Mouse (Mus musculus) hindbrain, embryonic 14.5 days (tissue): ENCODE data around the gene Phf1. TPM values are rescaled to one million over a fixed set of nuclear protein-coding genes. Genes with fewer than 3 reads are reported as not detected.

Experiments used
- ATAC-seq: fragments of 200-750 bp; cut with Nextera tagmentation; 2 replicates; pipeline ENCODE4 v1.8.0; 2017; ENCODE audit warnings: moderate number of reproducible peaks, mild to moderate bottlenecking, moderate TSS enrichment, moderate library complexity; ENCODE audit not compliant: low FRiP score
- DNase-seq: peaks from one replicate; pipeline ENCODE4 v3.0.0-alpha.2; 2015; ENCODE audit warnings: low spot score
- H3K27ac ChIP-seq: fragments of 300-500 bp; sonication (generic); 2 replicates; pipeline ENCODE4 v1.5.1; 2014; ENCODE audit warnings: mild to moderate bottlenecking, moderate library complexity
- H3K27me3 ChIP-seq: fragments of 300-500 bp; sonication (generic); 2 replicates; pipeline ENCODE4 v1.6.1; 2014; ENCODE audit warnings: mild to moderate bottlenecking, low read length, mixed read lengths; ENCODE audit not compliant: control insufficient read depth, insufficient read depth
- H3K36me3 ChIP-seq: fragments of 300-500 bp; sonication (generic); replicated peaks from 2 replicates; pipeline ENCODE4 v1.6.1; 2014; ENCODE audit not compliant: control insufficient read depth, insufficient read depth
- H3K4me1 ChIP-seq: fragments of 300-500 bp; sonication (generic); replicated peaks from 2 replicates; pipeline ENCODE4 v1.6.1; 2014; ENCODE audit warnings: antibody characterized with exemption, low read length, mixed read lengths; ENCODE audit not compliant: control insufficient read depth, insufficient read depth
- H3K4me2 ChIP-seq: fragments of 300-500 bp; sonication (generic); replicated peaks from 2 replicates; pipeline ENCODE4 v1.6.1; 2014; ENCODE audit warnings: mild to moderate bottlenecking, moderate library complexity
- H3K4me3 ChIP-seq: fragments of 300-500 bp; sonication (generic); replicated peaks from 2 replicates; pipeline ENCODE4 v1.5.1; 2014; ENCODE audit warnings: mild to moderate bottlenecking, low read length
- H3K9ac ChIP-seq: fragments of 300-500 bp; sonication (generic); 2 replicates; pipeline ENCODE4 v1.6.1; 2014
- H3K9me3 ChIP-seq: fragments of 300-500 bp; sonication (generic); 2 replicates; pipeline ENCODE4 v1.6.1; 2016; ENCODE audit warnings: low read length; ENCODE audit not compliant: control insufficient read depth
- WGBS: fragments of 180-500 bp; shearing (Covaris S2); extraction: QIAGEN DNeasy Blood & Tissue Kit; methylation state at CpG from one replicate; pipeline ENCODE4 v1.1.7; 2014; 5-methylcytosine and 5-hydroxymethylcytosine counted together
- polyA plus RNA-seq: library from polyadenylated mRNA; unstranded; fragments of >200 nt; fragmentation: Nextera tagmentation; extraction: Ambion mirVana; gene quantifications from 2 replicates; pipeline ENCODE4 v1.2.1, GENCODE M21; 2014

Phf1 gene
- polyA plus RNA-seq, 1 experiment from 2014 or later = 23.3 TPM

DNA sequence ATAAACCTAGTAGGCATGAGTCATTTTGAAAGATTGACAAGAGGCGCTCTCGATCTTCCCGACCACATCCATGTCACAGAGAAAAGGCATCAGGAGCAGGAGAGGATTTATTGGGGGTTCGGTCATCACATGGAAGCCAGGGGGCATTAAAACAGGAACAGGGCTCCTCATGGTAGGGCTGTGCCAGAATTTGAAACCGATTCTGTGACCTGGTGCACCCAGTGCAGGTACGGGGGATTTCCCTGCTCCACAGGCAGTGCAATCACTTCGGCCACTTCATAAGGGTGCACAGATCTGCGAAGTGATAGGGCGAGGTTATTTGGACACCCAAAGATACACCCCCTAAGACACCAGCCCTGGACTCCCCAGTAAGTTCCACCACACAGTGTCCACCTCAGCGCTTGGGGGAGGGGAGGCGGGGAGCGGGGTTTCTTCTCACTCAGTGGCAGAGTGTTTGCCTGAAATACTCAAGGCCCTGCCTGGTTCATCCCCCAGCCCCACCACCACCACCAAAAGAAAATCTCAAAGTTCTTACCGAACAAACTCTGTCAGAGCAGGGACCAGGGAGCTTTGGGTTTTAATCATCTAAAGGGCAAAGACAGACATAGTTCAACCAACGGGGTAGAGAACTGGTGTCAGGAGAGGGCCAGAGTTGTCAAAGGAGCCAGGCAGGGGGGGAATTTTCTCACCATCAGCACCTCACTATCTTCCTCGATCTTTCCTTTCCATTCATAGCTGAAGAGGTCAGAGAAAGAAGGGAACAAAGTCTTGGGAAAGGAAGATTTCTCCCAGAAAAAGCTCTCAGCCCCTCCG, 5.2 kb downstream of the Phf1 start:
- Histone ChIP-seq H3K36me3 (peaks cover 27% of the 10 kb centered on the region), H3K4me1 (peaks cover 42% of the 10 kb centered on the region), H3K9ac (peak overlapping the region; percentile 66), H3K9me3 (no peaks in the 10 kb centered on the region), H3K27me3 (no peaks in the 10 kb centered on the region), H3K4me3 (peak overlapping the region; percentile 57), H3K27ac (peak overlapping the region; percentile 82; the same call in 1 of the 2 replicates), H3K4me2 (peak overlapping the region; percentile 94)
- DNase-seq (no peak), ATAC-seq (no peak)
- WGBS = 65% methylated on average over 16 of the region's 16 CpGs

DNA sequence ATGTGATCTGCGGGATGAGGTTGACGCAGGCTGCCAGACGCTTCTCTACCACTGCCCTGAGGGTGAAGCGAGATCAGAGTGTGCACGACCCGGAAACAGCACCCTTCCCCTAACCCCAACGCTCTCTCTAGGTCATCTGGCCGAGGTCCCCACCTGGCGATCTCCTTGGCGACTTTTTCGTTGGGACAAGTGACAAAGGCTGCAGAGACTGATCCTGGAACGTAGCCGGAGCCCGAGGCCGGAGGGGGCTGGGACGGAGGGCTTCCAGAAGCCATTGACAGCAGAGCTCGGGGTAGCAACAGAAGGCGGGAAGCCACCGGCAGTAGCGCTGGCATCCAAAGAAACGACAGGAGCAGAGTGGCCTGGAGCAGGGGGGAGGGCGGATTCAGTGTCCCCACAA, 5.9 kb downstream of the Phf1 start:
- Histone ChIP-seq H3K9me3 (no peaks in the 10 kb centered on the region), H3K36me3 (peaks cover 27% of the 10 kb centered on the region), H3K27ac (peak overlapping the region; percentile 82), H3K4me2 (peak overlapping the region; percentile 94), H3K4me3 (peak overlapping the region; percentile 57), H3K27me3 (no peaks in the 10 kb centered on the region), H3K9ac (peak overlapping the region; percentile 66), H3K4me1 (peaks cover 37% of the 10 kb centered on the region)
- DNase-seq = no peak
- WGBS = under 1% methylated on average over 21 of the region's 22 CpGs
- ATAC-seq = no peak

DNA sequence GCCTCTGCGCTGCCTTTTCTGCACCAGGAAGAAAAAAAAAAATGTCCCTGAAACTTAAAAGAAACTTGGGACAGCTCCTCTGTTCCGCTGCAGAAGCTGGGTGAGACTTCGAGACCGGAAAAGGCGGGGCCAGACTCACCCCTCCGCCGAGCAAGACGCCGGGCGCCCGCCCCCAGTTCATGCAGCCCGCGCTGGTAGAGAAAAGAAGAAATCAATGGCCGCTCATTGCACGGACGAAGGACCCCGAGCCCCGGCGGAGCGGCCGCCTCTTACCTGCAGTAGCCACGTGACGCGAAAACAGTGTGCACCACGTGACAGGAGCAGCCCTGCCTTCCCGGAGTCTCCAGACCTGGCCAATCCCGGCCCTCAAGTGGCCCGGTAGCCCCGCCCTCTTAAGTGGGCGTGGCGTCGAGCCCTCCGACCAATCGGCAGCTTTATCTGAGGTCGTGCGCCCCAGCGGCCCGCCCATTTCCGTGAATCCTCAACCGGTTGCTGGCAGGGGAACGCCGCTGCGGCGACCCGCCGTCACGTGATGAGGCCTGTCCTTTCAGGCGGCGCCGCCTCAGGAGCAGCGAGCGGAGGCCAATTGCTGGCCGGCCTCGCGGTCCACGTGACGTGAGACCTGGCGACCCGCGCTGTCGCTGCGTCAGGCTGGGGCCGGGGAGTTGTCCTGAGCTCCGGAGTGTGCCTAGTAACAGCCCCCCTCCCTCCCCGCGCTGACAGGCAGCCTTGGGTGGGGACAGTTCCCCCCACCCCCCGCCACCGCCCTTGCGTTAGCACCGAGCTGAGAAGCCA, 6.5 kb downstream of the Phf1 start, which contains the start of gene Cuta:
Cuta (minus strand) TSS at position 392 of the 795 bp plus-strand sequence.
- WGBS = under 1% methylated on average over 70 of the region's 70 CpGs
- peak within 1 kb of the TSS; percentile 80 for H3K9ac ChIP-seq
- H3K27me3 ChIP-seq = no peaks in the 10 kb centered on the region
- H3K4me1 ChIP-seq = peaks cover 31% of the 10 kb centered on the region
- no peaks in the 10 kb centered on the region for H3K9me3 ChIP-seq
- peak; percentile 100 for DNase-seq
- peak within 1 kb of the TSS; percentile 98 for H3K27ac ChIP-seq
- H3K36me3 ChIP-seq = peaks cover 27% of the 10 kb centered on the region
- peak within 1 kb of the TSS; percentile 94 for H3K4me2 ChIP-seq
- H3K4me3 ChIP-seq = peak within 1 kb of the TSS; percentile 57
- ATAC-seq = peak; percentile 95

DNA sequence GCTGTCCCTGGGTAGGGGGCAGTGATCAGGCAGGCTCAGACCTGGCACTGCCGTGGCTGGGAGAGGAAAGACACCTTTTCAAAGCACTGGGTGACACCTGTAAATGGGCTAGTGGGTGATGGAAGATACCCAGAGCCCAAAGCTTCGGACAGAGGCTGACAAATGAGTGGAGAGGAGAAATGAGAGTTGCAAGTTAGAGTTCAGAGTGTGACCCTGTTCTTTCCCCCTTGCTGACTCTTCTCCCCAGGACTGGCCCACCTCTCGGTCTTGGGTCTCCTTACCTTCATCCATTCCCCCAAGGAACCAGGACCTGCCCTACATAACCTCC, 7.1 kb downstream of the Phf1 start:
- WGBS = 5% methylated on average over 3 of the region's 3 CpGs
- H3K36me3 ChIP-seq = peaks cover 25% of the 10 kb centered on the region
- ATAC-seq (no peak), DNase-seq (no peak)
- H3K4me3 ChIP-seq = peak overlapping the region; percentile 57
- peak overlapping the region; percentile 94 for H3K4me2 ChIP-seq
- peak overlapping the region; percentile 80 for H3K9ac ChIP-seq
- no peaks in the 10 kb centered on the region for H3K27me3 ChIP-seq
- H3K27ac ChIP-seq = peak overlapping the region; percentile 98
- H3K9me3 ChIP-seq = no peaks in the 10 kb centered on the region
- peaks cover 29% of the 10 kb centered on the region for H3K4me1 ChIP-seq

DNA sequence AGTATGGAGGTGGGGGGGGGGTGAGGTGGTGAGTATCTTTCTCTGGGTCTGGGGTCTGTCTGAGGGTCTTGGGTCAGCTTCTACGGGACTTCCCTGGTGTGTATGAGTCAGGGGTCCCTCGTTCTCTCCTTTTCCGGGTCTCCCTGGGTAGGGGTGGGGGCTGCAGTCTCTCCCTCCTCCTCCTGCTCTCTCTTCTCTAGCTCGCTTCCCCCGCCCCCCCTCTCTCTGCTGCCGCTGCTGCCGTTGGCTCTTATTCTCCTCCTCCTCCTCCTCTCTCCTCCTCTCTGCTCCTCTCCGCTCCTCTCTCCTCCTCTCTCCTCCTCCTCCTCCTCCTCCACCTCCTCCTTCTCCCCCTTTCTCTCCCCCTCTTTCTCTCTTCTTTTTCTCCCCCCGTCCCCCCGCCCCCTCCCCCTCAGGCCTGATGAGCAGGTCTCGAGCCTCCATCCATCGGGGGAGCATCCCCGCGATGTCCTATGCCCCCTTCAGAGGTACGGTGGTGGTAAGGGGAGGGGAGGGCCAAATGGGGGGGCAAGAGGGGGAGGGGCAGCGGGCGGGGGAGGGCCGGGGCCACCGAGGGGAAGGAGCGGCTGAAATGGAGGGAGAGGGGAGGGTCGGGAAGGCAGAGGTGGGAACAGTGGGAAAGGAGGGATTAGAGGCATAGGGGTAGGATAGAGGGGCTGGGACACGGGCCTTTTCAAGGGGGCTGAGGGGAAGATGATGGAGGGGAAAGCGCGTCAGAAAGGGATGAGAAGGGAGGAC, 8.4 kb downstream of the Phf1 start, which contains the start of gene Syngap1:
Syngap1 (plus strand) TSS at position 223 of the 759 bp plus-strand sequence.
- H3K4me2 ChIP-seq = peak within 1 kb of the TSS; percentile 94
- WGBS = under 1% methylated on average over 23 of the region's 24 CpGs
- no peaks in the 10 kb centered on the region for H3K27me3 ChIP-seq
- peaks cover 14% of the 10 kb centered on the region for H3K36me3 ChIP-seq
- peak within 1 kb of the TSS; percentile 98 for H3K27ac ChIP-seq
- peak within 1 kb of the TSS; percentile 80 for H3K9ac ChIP-seq
- no peak for ATAC-seq
- H3K9me3 ChIP-seq = no peaks in the 10 kb centered on the region
- H3K4me3 ChIP-seq = peak within 1 kb of the TSS; percentile 57
- peaks cover 38% of the 10 kb centered on the region for H3K4me1 ChIP-seq
- no peak for DNase-seq

- ATAC-seq = no peak
- Histone ChIP-seq H3K4me2 (peak overlapping the region; percentile 57), H3K9ac (peak overlapping the region; percentile 69), H3K36me3 (0 out of 2 replicates have a peak, but pooled peaks cover 6% of the 10 kb centered on the region), H3K4me3 (peak overlapping the region; percentile 44), H3K27me3 (no peaks in the 10 kb centered on the region), H3K4me1 (peaks cover 46% of the 10 kb centered on the region), H3K9me3 (no peaks in the 10 kb centered on the region), H3K27ac (peak overlapping the region; percentile 98)
- 4% methylated on average over 4 of the region's 4 CpGs for WGBS
- DNase-seq = no peak
These were observed 9.2 kb downstream of the Phf1 start for GRCm38 (mm10) chr17:26941841-26942570.

DNA sequence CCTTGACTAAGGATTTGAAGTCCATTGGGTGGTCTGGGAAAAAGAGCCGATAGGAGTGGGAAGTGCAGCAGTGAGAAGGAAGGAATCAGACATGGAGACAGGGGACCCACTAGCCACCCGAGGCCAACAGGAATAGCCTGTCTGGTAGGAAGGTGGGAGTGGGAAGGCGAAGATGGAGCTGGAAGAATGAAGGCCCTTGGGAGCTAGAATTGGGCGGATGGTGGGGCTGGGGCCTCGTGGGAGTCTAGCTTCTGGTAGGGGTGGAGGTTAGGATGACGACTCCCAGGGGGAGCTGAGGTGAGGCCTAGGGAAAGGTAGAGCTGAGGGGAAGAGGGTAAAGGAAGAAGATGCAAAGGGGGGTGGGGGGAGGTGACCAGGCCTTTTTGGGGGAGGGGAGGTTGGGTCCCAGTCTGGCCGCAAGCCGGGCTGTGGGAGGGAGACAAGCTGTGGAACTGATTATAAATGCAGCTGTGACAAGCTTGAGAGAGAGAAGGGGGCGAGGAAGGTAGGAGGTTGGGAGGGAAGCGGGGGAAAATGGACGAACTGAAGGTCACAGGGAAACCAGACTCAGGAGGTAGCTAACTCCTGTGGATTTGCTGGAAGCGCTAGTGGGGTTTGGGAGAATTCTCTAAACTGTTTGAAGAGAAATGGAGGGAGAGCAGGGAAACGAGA, 13.1 kb downstream of the Phf1 start:
- Histone ChIP-seq H3K4me1 (peaks cover 53% of the 10 kb centered on the region), H3K27ac (peak overlapping the region; percentile 67), H3K4me2 (peak overlapping the region; percentile 58), H3K4me3 (peak overlapping the region; percentile 28), H3K27me3 (no peaks in the 10 kb centered on the region), H3K9me3 (no peaks in the 10 kb centered on the region), H3K9ac (peak overlapping the region; percentile 61), H3K36me3 (no peaks in the 10 kb centered on the region)
- WGBS = 20% methylated on average over 13 of the region's 13 CpGs
- no peak for ATAC-seq
- DNase-seq = no peak

GRCm38 (mm10) chr17:26946567-26946966, 13.7 kb downstream of the Phf1 start:
- WGBS = 2% methylated on average over 35 of the region's 37 CpGs
- Histone ChIP-seq H3K27ac (peak overlapping the region; percentile 67), H3K9me3 (no peaks in the 10 kb centered on the region), H3K9ac (peak overlapping the region; percentile 61), H3K27me3 (no peaks in the 10 kb centered on the region), H3K36me3 (no peaks in the 10 kb centered on the region), H3K4me3 (peak overlapping the region; percentile 28), H3K4me2 (peak overlapping the region; percentile 58), H3K4me1 (peaks cover 58% of the 10 kb centered on the region)
- DNase-seq (no peak), ATAC-seq (0 out of 2 replicates have a peak, but pooled peaks have one; percentile 18)
